20 mouse cellular contexts compared by ENCODE assay signal in genomic region chr2:131505431-131505830, GRCm38 (mm10). TPM values are rescaled to one million over a fixed set of nuclear protein-coding genes. Genes with fewer than 3 reads are reported as not detected.
DNase-seq lines count a peak whose midpoint lies in the region; ATAC-seq and TF ChIP-seq lines count a peak whose summit lies in the region.
"Had no signal": no experiment of that assay in that cellular context is flagged by ENCODE, and none has a peak within 500 bp of the region (broad histone marks: within the 10 kb centered on the region; RNA-seq: fewer than 3 reads in every experiment).

No protein-coding gene starts in this region.

- no peaks in the 10 kb centered on the region for H3K27me3 ChIP-seq in hindbrain, embryonic 12.5 days
- no peaks in the 10 kb centered on the region for H3K27me3 ChIP-seq in hindbrain, embryonic 13.5 days
- no peaks in the 10 kb centered on the region for H3K27me3 ChIP-seq in limb, embryonic 11.5 days (ENCODE audit: control insufficient read depth, insufficient read depth, low read length)
- H3K27me3 ChIP-seq: embryonic facial prominence, embryonic 15.5 days; forebrain, embryonic 12.5 days; heart, embryonic 15.5 days; kidney, embryonic 15.5 days; midbrain, embryonic 12.5 days; neural tube, embryonic 12.5 days had no signal

- TF ChIP-seq CTCF in cortical plate, adult 2 months (IDR thresholded peaks at IDR 0.05; ENCODE audit: extremely low read depth, insufficient read depth, low read length) = no peak

- no peak for ATAC-seq in hindbrain, embryonic 12.5 days (ENCODE audit: low FRiP score)
- ATAC-seq in hindbrain, embryonic 13.5 days (ENCODE audit: low FRiP score) = no peak
- no peak for ATAC-seq in limb, embryonic 11.5 days (ENCODE audit: insufficient number of reproducible peaks, low FRiP score, low TSS enrichment, low read depth)
- ATAC-seq: lung, postnatal 0 days had no signal

- H3K4me3 ChIP-seq in hindbrain, embryonic 12.5 days = no peak overlapping the region
- no peak overlapping the region for H3K4me3 ChIP-seq in hindbrain, embryonic 13.5 days
- no peak overlapping the region for H3K4me3 ChIP-seq in cortical plate, adult 2 months (ENCODE audit: insufficient read depth, low read length)
- no peak overlapping the region for H3K4me3 ChIP-seq in limb, embryonic 11.5 days (ENCODE audit: low read depth, low read length)
- H3K4me3 ChIP-seq: embryonic facial prominence, embryonic 15.5 days; forebrain, embryonic 12.5 days; heart, embryonic 15.5 days; kidney, embryonic 15.5 days; midbrain, embryonic 12.5 days; neural tube, embryonic 12.5 days had no signal

- H3K9ac ChIP-seq in hindbrain, embryonic 12.5 days = no peak overlapping the region
- no peak overlapping the region for H3K9ac ChIP-seq in hindbrain, embryonic 13.5 days
- H3K9ac ChIP-seq in limb, embryonic 11.5 days (ENCODE audit: low read length) = no peak overlapping the region
- H3K9ac ChIP-seq: embryonic facial prominence, embryonic 15.5 days; forebrain, embryonic 12.5 days; heart, embryonic 15.5 days; kidney, embryonic 15.5 days; midbrain, embryonic 12.5 days; neural tube, embryonic 12.5 days had no signal

- no peak for TF ChIP-seq POLR2A in cortical plate, adult 2 months (IDR thresholded peaks at IDR 0.05; ENCODE audit: extremely low read depth, insufficient read depth, low read length)

- no peak overlapping the region for H3K4me2 ChIP-seq in hindbrain, embryonic 12.5 days (replicated peaks)
- no peak overlapping the region for H3K4me2 ChIP-seq in hindbrain, embryonic 13.5 days
- H3K4me2 ChIP-seq in limb, embryonic 11.5 days (ENCODE audit: low read depth, severe bottlenecking) = no peak overlapping the region
- H3K4me2 ChIP-seq: embryonic facial prominence, embryonic 15.5 days; forebrain, embryonic 12.5 days; heart, embryonic 15.5 days; kidney, embryonic 15.5 days; liver, embryonic 11.5 days; midbrain, embryonic 12.5 days had no signal

- peak overlapping the region; percentile 85; the same call in 1 of the 2 replicates for H3K27ac ChIP-seq in hindbrain, embryonic 12.5 days
- no peak overlapping the region for H3K27ac ChIP-seq in hindbrain, embryonic 13.5 days
- H3K27ac ChIP-seq in cortical plate, adult 2 months (ENCODE audit: insufficient read depth, low read length) = peak overlapping the region; percentile 18; the same call in 1 of the 2 replicates
- H3K27ac ChIP-seq in limb, embryonic 11.5 days (replicated peaks; ENCODE audit: low read depth, low read length) = peak overlapping the region; percentile 88; the same call in 1 of the 2 replicates
- H3K27ac ChIP-seq: heart, embryonic 15.5 days; kidney, embryonic 15.5 days had no signal

- H3K9me3 ChIP-seq in hindbrain, embryonic 12.5 days (replicated peaks) = no peaks in the 10 kb centered on the region
- H3K9me3 ChIP-seq in hindbrain, embryonic 13.5 days = no peaks in the 10 kb centered on the region
- no peaks in the 10 kb centered on the region for H3K9me3 ChIP-seq in limb, embryonic 11.5 days (ENCODE audit: control insufficient read depth, low read length)
- H3K9me3 ChIP-seq: embryonic facial prominence, embryonic 15.5 days; forebrain, embryonic 12.5 days; G1E; heart, embryonic 15.5 days; kidney, embryonic 15.5 days; midbrain, embryonic 12.5 days; neural tube, embryonic 12.5 days had no signal

- peaks cover 58% of the 10 kb centered on the region for H3K4me1 ChIP-seq in hindbrain, embryonic 12.5 days
- peaks cover 71% of the 10 kb centered on the region for H3K4me1 ChIP-seq in hindbrain, embryonic 13.5 days (replicated peaks)
- H3K4me1 ChIP-seq in cortical plate, adult 2 months (ENCODE audit: control insufficient read depth, insufficient read depth, low read length) = peaks cover 20% of the 10 kb centered on the region
- H3K4me1 ChIP-seq in limb, embryonic 11.5 days (ENCODE audit: control insufficient read depth, insufficient read depth, low read length) = peaks cover 61% of the 10 kb centered on the region

- peak; percentile 14 for DNase-seq in CD4-positive helper T cell, adult 2 months (ENCODE audit: low read depth, low spot score)
- no peak for DNase-seq in limb, embryonic 11.5 days (ENCODE audit: low spot score)
- no peak for DNase-seq in right cerebral cortex, adult 2 months (ENCODE audit: low spot score in 2 of 2)
- DNase-seq in T-cell, adult 2 months (ENCODE audit: low spot score) = no peak
- no peak for DNase-seq in adrenal gland, adult 18-20 months (ENCODE audit: low spot score in 2 of 2)
- DNase-seq: adrenal gland, postnatal 14 days; B cell, adult 2 months; cerebellum, postnatal 10 days had no signal

- H3K36me3 ChIP-seq in hindbrain, embryonic 12.5 days = no peaks in the 10 kb centered on the region
- H3K36me3 ChIP-seq in hindbrain, embryonic 13.5 days = no peaks in the 10 kb centered on the region
- H3K36me3 ChIP-seq in limb, embryonic 11.5 days (ENCODE audit: control insufficient read depth, insufficient read depth, low read length) = no peaks in the 10 kb centered on the region
- H3K36me3 ChIP-seq: embryonic facial prominence, embryonic 15.5 days; forebrain, embryonic 12.5 days; G1E; heart, embryonic 15.5 days; kidney, embryonic 15.5 days; midbrain, embryonic 12.5 days; neural tube, embryonic 12.5 days had no signal

RNA-seq across cellular contexts. Expression of gene Smox, which starts 14.1 kb away (rescaled TPM):
- 47.0 and 49.3 TPM in 2 replicates for polyA plus RNA-seq in hindbrain, embryonic 12.5 days (2016; fragmentation: Nextera tagmentation; extraction: Ambion mirVana)
- polyA plus RNA-seq in hindbrain, embryonic 13.5 days (2015; fragmentation: Nextera tagmentation; extraction: Ambion mirVana) = 47.9 and 50.1 TPM in 2 replicates
- polyA plus RNA-seq in cortical plate, adult 2 months (2012; rRNA removed) = 61.1 and 63.4 TPM in 2 replicates
- polyA plus RNA-seq in limb, embryonic 11.5 days (2014; fragmentation: Nextera tagmentation; extraction: Ambion mirVana) = 57.4 and 59.2 TPM in 2 replicates
- total RNA-seq in adrenal gland, adult 18-20 months (2021) = 10 to 100 TPM; 24.7 to 28.3 TPM

RNA-seq across cellular contexts. Expression of gene Adra1d, which starts 56.7 kb away (rescaled TPM):
- 0.50 and 0.74 TPM in 2 replicates for polyA plus RNA-seq in hindbrain, embryonic 12.5 days (2016; fragmentation: Nextera tagmentation; extraction: Ambion mirVana)
- polyA plus RNA-seq in hindbrain, embryonic 13.5 days (2015; fragmentation: Nextera tagmentation; extraction: Ambion mirVana) = 0.10 and 0.25 TPM in 2 replicates
- polyA plus RNA-seq in cortical plate, adult 2 months (2012; rRNA removed) = 32.0 and 38.9 TPM in 2 replicates
- not detected in 2 replicates for polyA plus RNA-seq in limb, embryonic 11.5 days (2014; fragmentation: Nextera tagmentation; extraction: Ambion mirVana)
- 10 to 100 TPM; 37.0 to 44.1 TPM for total RNA-seq in adrenal gland, adult 18-20 months (2021)
- total RNA-seq: G1E had no signal
- polyA plus RNA-seq: forebrain, embryonic 12.5 days; G1E had no signal

Comparison
In these comparisons a context has a peak if more than half of its experiments do, and no peak if none do; other contexts are left out.
1. RNA of gene Adra1d, which starts 56.7 kb away (polyA plus RNA-seq): 32.0 to 38.9 TPM in cortical plate, adult 2 months; 0.50 to 0.74 TPM in hindbrain, embryonic 12.5 days, 0.10 to 0.25 TPM in hindbrain, embryonic 13.5 days and not detected in limb, embryonic 11.5 days; every median in the first group is over 10 times any median in the second.